Mouse (Mus musculus) thymus, postnatal 0 days (tissue): ENCODE results near the gene Adm2. TPM values are rescaled to one million over a fixed set of nuclear protein-coding genes. Genes with fewer than 3 reads are reported as not detected.
A peak's percentile ranks its signal among the peaks of the same experiment; 100 is the strongest.

ENCODE experiments used
- DNase-seq: peaks from one replicate; pipeline ENCODE4 v3.0.0-alpha.2; 2015; ENCODE audit warnings: low spot score
- polyA plus RNA-seq: library from polyadenylated mRNA; unstranded; fragments of >200 nt; fragmentation: Nextera tagmentation; extraction: Ambion mirVana; gene quantifications from 2 replicates; pipeline ENCODE4 v1.2.1, GENCODE M21; 2015

Adm2 gene
- 0.57 and 0.75 TPM in 2 replicates for polyA plus RNA-seq

DNA sequence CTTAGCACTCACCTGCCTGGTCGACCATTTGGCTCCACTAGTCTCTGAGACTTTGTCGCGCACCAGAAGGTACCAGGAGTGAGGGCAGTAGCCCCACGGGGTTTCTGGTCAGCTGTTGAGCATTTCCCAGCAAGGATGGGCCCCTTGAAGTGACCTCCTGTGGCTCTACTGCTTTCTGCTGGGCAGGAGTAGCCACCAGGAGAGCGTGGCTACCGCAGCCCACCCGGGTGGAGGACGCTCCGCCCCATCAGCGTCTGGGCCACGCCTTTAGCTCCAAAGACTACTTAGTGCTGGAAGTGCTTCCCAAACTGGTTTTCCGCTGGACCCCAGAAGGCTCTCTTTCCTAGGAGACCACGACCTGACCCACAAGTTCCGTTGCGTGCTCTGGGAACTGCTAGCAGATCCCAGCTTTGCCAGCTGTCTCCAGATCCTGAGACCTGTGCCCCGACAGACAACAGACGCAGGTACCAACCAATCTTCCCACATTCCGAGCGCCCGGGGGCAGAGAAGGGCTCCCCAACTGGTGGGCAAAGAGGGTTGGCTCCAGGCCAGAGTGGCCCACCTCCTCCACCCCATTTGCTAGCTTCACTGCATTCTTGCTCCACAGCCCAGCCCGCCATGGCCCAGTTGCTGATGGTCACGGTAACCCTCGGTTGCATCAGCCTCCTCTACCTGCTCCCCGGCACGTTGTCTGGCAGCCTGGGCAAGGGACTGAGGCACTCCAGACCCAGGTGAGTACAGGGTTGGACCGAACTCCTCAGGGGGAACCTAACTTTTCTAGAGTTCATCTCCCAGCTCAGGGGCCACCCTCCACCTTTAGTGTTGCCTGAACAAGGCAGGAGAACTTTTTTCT, at the start of gene Adm2:
Gene Adm2 (plus strand): TSS at position 51 of the 853 bp plus-strand sequence.
- no peak for DNase-seq

DNA sequence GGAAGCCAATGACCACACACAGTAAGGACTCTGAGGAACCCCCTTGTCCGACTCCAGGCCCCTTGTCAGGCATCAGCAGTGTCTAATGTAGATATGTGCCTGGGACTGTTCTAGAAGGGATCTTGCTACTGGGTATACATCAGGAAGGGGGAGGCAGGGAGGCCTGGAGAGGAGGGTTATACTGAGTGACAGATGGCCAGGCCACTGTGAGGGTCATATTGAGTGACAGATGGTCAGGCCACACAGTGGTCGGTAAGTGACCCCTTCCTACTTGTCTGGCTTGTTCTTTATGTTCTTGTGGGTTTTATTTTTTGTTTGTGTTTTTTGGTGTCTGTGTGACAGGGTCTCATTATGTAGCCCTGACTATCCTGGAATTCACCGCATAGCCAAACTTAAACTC, 47.0 kb upstream of the Adm2 start:
- no peak for DNase-seq

DNA sequence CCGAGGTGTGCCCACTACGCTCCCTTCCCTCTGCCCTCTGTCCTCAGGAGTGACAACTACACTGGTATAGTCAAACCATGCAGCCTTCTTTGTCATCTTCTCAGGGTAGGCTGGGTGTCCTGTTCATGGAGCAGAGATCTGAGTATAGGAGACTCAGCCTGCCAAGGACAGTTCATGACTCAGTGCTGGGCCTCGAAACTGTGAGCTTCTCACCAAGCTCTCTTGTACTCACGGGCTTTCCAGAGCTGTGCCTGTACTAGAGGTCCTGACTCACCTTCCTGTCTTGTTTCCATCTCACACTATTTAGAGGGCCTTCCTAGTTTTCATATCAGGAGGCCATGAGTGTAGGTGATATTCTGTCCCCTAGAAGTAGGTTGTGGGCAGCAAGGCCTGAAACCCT, 45.2 kb upstream of the Adm2 start:
- DNase-seq = no peak

DNA sequence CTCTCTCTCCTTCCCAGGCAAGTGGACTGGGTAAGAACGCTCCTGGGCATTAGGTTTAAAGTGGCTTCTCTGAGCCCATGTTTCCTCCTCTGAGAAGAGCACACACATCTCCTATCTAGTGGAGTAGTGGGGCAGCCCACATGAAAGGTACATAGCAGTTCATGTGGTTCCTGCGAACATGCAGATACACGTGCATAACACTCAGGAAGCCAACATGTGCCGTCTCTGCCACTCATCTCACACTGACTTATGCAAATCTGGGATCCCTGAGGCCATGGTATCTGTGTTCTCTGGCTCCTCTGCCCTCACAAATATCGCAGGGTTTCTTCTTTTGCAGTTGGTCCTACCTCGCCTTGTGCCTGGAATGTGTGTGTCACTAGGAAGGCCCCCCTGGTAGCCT, 40.0 kb upstream of the Adm2 start:
- peak; percentile 85 for DNase-seq

DNA sequence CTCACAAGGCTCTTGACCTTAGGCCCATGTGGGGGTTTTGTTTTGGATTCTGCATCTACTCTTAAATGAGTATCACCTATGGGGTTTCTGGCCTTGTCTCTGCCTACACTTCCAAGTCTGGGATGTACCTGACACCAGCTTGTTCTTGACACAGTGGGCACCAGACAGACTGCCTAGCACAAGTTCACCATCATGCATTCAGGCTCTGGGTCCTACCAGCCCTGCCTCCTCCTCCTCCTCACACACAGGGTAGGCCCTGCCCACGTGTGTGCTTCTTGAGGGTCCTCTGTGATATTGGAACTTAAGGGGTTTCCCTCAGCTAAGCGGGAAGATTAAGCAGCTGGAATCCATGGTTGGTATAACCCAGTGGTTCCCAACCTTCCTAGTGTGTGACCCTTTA, 38.4 kb upstream of the Adm2 start:
- no peak for DNase-seq

DNA sequence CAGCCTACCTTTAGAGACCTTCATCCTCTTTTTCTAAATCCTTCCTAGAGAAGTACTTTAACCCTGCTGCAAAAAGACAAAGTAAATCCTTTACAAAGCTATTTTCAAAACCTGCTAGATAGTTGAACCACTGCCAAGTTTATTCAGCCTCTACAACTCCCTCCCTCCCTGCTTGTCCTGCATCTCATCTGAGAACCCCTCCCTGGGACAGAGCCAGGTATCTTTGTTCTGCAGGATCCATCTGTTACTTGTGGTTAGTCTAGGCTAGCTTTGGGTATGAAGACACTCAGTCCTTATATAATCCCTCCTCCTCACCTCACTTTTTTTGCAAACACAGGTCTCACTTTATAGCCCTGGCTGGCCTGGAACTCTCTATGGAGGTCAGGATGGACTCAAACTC, 37.5 kb upstream of the Adm2 start:
- DNase-seq = no peak

DNA sequence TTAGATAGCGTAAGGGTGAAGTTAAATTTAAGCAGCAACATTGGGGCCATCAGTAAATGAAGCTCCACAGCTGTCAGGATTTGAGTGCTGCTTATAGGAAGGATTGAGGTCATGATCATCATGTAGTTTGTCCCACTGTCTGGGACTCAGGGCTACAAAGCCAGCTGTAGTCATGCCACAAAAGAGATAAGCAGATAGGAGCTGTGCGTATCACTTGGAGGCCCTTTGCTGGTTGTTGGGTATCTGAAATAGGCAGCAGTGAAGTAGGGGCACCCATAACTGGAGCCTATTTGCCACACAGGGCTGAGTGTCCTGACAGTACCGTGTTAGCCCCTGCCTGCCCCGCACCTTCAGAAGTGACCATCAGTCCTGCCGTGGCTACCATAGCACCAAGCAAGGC, 37.0 kb upstream of the Adm2 start:
- no peak for DNase-seq

DNA sequence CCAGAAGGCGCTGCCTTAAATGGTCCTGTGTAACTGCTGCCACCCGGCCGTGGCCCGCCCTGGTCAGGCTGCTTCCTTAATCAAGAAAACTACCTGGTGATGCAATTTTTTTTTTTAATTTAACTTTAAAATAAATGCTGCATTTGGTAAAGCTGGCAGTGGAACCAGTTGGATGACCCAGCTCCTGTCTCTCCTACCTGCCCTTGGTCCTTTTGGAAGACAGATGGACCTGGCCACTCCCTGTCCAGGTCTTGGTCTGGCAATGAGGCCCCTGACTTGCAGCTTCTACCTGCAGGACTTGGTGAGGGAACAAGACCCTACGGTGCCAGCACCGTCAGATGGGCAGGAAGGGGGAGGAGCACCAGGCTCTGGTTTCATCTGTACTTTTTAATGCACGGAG, 36.4 kb upstream of the Adm2 start:
- peak; percentile 38 for DNase-seq

DNA sequence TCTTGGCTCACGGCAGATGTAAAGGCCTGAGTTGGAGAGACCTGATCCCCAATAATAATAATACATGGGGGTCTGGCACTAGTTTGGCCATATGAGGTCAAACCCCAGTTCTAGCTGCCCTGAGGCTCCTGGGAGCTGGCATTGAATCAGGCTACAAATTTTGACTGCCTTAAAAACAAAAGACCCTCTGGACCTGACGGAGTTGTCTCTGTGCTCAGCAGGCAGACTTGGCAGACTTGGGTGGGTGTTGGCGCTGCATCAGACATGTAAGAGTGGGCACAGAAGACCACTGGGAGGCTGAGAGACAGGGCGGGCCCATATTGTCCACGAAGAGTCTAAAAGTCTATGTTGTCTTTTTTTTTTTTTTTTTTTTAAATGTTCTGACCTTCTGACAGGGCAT, 35.9 kb upstream of the Adm2 start:
- no peak for DNase-seq

DNA sequence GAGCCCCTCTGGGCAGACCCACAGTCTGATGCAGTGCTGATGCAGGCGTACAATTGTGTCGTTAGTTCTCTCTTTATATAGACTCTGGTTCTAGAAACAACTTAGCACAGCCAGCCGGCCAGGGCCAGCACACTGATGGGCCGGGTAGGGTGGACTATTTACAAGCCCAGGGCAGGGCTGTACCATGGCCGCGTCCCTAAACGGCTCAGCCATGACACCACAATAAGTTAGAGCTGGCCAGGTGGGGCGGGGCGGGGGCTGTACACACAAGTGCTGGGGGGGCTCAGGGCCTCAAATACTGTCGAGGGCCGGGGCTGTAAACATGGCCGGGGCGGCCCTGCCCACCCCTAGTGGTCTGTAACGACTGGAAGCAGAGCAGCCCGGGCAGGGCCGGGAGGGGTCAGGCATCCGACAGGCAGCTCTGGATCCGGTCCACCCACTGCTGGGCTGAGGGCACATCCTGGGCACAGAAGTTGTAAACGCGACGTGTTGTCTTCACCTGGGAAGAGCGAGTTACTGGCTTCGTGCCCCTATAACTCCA, 34.2 kb upstream of the Adm2 start:
- DNase-seq = no peak

DNA sequence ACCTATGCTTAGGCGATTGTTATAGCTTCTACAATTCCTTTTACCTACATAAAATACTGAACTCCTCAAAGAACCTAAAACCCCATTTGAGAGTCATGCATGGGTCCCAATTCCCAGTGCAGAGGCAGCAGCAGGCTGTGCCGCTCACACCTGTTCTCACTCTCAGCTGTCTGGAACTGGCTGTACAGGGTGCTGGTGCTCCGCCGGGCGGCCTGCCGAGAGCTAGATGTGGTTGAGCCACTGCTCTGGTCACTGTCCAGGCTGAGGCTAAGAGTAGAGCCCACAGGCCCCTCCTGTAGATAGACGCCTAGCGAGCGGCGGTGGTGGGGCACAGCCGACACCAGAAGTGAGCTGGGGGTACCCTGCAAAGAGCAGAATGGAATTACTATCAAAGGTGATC, 33.1 kb upstream of the Adm2 start:
- no peak for DNase-seq

DNA sequence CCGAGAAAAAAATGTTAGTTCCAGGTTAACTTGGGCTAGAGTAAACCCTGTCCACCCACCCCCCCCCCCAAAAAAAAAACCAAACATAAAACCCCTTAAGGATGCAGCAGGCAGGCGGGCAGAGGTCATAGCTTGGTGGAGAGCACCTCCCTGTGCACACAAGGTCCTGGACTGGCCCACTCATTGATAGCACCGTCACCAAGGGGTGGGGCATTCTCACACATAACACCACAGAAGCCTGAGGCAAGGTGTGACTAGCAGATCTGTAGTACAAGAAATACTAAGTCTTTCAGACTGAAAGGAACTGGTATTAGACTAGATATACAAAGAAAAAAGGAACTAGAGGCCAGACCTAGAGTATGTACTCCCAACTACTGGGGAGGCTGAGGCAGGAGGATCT, 31.0 kb upstream of the Adm2 start:
- no peak for DNase-seq

DNA sequence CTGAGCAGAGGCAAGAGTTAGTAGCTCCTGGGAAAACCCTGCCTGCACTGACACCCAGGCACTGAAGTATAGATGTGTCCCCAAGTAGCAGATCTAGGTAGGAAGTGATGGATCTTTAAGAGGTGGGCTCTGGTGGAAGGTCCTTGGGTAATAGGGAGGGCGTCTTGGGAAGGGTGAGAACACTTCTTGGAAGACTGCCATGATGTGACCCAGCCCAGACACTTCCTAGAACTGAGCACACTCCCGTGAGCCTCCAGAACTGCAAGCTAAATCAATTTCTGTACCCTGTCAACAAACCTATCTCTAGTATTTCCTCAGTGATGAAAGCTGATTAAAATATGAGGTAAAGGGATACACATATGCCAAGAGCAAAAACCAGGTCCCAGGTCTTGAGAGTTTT, 29.7 kb upstream of the Adm2 start:
- DNase-seq = no peak

DNA sequence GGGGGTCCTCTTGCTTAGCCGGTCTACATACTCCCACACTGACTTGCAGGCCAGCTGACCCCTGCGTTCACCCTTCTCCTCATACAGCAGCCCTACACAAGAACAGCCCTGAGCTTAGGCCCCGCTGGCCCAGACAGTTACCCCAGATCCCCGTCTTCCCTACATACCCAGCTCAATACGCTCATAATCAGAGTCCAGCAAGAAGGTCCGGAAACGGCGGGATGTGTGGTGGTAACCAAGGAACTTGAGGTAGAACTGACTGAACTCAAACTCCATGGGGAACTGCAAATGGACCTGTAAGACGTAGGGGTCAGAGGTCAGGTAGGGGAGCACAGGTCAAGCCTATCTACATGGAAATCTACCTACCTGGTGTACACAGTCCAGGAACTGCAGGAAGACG, 28.7 kb upstream of the Adm2 start:
- DNase-seq = no peak

DNA sequence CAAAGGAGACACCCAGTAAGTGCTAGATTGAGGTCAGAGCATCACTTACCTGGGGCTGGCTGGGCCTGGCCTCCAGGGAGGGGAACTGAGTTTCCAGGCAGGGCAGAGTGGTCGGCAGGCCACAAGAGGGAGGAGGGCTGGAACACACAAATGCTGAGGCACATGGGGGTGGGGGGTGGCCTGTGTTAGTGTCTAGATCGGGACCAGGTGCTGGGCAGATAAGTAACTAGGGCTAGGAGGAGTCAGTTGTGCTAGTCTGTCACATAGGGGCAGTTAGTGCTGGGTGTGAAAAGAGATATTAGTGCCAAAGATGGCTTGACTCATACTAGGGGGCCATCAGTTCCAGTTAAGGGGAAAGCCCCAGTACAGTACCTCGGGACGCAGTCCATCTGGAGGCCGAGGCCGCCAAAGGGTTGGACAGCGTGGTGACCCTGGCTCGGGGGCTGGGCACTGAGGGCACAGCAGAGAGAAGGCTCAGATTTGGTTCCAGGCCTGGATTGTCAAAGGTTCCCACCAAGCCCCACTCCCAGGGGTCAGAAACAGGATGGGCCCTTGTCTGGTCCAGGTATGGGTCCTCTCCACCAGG, 26.8 kb upstream of the Adm2 start:
- no peak for DNase-seq

DNA sequence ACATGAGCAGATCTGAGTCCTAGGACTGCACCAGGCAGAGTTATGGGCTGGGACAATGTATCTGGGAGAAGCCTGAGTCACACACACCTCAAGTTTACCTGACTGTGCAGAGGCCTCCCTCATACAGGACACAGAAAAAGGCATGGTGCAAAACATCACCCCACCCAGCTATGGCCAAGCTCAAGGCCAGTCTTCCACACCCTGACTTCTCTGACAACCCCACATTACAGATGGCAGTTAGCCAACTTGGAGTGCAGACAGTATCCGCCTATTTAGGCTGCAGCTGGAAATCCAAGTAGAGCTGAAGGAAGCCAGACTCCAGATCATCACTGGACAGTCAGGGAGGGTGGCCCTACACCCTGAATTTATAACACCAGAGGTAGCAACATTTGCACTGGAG, 26.1 kb upstream of the Adm2 start:
- DNase-seq = no peak

DNA sequence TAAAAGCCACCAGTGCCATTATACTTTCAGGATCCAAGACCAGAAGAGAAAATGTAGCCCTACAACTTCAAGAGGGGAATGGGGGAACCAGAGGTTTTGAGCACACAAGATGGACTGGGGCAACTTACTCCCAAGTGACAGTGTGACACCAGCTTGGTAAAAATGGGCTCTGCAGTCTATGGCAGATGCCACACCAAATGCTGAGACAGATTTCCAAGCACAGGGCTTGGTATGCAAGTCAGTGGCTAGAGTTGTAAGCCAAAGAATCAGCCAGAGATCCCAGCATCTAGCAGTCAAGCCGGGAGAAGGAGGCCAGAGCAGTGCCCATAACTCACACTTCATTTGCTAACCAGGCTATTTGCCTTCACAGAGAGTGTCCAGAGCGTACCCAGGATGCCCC, 24.8 kb upstream of the Adm2 start:
- DNase-seq = no peak

DNA sequence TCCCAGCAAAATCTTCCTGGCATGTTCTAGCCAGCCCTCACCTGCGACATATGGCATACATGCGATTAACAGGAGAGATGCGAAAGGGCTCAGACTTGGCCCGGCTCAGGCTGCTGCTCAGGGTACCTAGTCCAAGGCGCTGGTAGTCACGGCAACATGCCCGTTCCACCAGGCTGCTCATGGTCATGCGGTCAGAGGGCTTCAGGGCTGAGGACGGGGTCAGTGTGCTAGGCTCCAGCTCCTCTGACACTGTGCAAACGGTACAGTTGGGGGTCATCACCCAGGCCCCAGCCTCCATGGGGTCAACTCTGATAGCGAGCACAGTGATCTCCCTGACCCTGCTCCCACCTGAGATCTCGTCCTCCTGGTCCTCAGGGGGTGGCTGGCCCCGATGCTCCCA, 22.3 kb upstream of the Adm2 start:
- DNase-seq = no peak

DNA sequence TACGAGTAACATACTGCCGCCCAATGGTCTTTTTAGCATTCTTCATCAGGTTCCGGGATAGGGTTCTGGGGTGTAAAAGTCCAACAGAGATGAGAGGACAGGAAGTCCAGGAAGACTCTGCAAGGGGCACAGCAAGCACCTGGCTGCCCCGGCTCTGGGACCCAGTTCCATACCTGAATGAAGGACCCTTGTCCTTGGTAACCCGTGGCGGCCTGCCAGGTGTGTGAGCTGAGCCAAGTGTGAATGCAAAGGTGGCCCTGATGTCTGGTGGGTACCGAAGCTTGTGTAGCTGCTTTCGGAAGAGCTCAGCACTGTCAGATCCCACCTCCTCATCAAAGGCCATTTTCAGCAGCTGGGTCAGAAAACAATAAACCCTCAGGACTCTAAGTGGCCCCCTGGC, 21.9 kb upstream of the Adm2 start:
- DNase-seq = no peak

DNA sequence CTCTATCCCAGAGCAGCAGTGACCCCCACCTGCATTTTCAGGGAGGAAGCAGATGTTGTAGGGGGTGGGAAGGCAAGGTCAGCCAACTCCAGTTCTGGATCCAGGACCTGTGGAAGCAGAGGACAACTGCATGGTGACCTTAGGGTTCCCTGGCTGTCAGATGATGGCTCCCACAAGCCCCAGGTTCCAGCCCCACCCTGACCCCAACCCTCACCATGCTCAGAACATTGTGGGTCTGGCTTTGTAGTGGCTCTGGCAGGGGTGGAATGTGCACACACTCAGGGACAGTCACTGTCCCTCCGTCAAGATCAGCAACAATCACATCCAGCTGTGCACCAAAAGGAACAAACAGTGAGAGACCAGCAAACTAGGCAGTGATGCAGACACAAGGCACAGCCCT, 16.6 kb upstream of the Adm2 start:
- DNase-seq = no peak

DNA sequence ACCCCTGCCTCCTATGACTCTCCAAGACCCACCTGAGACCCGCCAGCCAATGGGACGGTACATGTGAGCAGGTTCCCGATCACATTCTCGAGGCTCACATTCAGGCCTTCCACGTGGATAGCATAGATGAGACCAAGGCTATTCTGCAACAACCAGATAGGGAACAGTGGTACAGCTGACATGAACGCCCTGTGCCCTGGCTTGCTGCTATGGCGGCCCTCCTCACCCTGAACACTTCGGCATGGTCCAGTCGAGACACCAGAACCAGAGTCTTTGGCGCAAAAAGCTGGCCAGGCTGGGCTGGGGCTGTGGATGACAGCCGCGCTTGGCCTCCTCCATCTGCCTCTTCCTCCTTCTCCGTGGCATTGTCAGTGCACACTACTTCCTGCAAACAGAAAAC, 15.1 kb upstream of the Adm2 start:
- no peak for DNase-seq

DNA sequence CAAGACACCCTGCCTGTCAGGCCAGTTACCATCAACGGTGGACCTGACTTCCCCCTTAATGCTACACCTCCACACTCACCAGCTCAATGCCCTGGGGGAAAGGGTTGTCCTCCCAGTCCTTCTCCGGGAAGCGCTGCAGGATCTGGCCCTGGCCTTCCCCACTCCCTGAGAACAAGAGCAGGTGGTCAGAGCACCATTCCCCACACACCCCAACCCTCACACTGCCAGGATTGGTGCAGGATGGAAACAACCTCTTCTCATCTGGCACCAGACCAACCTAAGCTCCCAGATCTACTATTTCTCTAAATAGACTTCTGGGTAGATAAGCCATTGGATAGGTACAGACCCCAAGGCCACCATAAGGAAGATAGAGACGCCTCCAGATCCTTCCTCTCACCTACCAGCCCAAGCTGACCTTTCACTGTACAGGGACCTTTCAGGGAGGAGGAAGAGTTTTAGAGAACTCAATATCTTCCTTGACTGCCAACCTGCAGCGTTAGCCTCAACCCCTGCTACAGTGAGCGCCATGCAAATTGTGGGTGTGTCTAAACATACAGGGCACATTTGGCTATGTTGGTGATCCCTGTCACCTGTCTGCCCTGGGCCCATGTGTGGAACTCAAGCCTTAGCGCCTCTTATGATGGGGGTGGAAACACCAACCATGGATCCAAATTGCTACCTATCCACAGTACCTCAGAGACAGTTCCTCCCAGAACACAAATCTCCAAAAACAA, 13.9 kb upstream of the Adm2 start:
- DNase-seq = no peak
